Mouse (Mus musculus): Measurements from ENCODE around the gene Mbd6.

DNA sequence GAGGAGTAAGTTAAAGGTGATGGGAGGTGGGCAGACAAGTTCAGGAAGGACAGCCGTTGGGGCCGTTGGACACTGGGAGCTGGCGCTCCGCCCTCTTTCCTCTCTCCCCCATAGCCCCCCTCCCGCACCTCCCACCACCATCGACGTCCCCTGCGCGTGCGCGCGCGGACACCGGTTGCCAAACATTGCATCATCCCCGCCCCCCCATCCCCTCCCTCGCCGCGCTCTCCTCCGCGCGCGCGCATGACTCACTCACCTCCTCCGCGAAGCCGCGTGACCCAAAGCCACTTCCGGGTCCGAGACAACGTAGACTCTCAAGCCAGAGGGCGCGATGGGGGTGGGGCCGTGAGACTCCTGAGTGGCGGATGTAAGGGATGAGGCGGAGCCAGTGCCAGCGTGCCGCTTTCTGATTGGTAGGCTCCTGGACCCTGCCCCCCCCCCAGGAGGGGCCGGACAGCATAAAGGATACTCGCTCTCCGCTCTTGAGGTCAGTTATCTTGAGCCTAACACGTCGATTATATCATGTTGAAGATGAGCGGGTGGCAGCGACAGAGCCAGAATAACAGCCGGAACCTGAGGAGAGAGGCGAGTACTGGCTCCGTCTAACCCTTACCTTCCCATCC, 1.6 kb upstream of the Mbd6 start:
- no peak for TF ChIP-seq TAL1 (conservative IDR thresholded peaks at IDR 0.05; ENCODE audit: low read depth, low read length)
- no peak for TF ChIP-seq CTCF (IDR thresholded peaks at IDR 0.05; ENCODE audit: low read depth, low read length)
- TF ChIP-seq GATA1 (IDR thresholded peaks at IDR 0.05; ENCODE audit: borderline replicate concordance, low read length), result no peak
